Mouse (Mus musculus) erythroblast, embryonic 14.5 days (primary cell): ENCODE results near the gene Chsy1.

ENCODE experiments used
- GATA1 ChIP-seq: IDR thresholded peaks from 2 replicates; pipeline ENCODE4 v1.6.1; 2012; ENCODE audit warnings: low read length, inconsistent platforms, mixed read lengths
- TAL1 ChIP-seq: IDR thresholded peaks from 3 replicates; pipeline ENCODE4 v1.6.1; 2012; ENCODE audit warnings: low read length, inconsistent platforms, mixed read lengths

- TF ChIP-seq GATA1 = no peak
- no peak for TF ChIP-seq TAL1
These were observed 24.8 kb downstream of the Chsy1 start for GRCm38 (mm10) chr7:66134154-66134553.
